ENCODE assay signal across 9 mouse cellular contexts in the genomic region with DNA sequence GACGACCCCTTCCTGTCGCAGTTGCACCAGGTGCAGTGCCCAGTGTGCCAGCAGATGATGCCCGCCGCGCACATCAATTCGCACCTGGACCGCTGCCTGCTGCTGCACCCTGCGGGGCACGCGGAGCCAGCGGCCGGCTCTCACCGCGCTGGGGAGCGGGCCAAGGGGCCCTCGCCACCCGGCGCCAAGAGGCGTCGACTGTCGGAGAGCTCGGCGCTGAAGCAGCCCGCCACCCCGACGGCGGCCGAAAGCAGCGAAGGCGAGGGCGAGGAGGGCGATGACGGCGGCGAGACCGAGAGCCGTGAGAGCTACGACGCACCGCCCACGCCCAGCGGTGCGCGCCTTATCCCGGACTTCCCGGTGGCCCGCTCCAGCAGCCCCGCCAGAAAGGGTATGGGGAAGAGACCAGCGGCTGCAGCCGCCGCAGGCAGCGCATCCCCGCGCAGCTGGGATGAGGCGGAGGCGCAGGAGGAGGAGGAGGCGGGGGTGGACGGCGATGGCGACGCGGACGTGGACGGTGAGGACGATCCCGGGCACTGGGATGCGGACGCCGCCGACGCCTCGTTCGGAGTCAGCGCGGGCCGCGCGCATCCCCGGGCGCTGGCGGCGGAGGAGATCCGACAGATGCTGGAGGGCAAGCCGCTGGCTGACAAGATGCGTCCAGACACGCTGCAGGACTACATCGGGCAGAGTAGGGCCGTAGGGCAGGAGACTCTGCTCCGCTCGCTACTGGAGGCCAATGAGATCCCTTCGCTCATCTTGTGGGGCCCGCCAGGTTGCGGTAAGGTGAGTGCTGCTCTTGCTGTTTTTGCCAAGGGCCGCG. TPM values are rescaled to one million over a fixed set of nuclear protein-coding genes. Genes with fewer than 3 reads are reported as not detected.
A peak's percentile ranks its signal among the peaks of the same experiment; 100 is the strongest.
DNase-seq lines count a peak whose midpoint lies in the region; ATAC-seq and TF ChIP-seq lines count a peak whose summit lies in the region.
"Had no signal": no experiment of that assay in that cellular context is flagged by ENCODE, and none has a peak within 500 bp of the region (broad histone marks: within the 10 kb centered on the region; RNA-seq: fewer than 3 reads in every experiment).

TSS of gene D930007J09Rik (minus strand) at position 591 of the 823 bp plus-strand sequence.

- under 1% methylated on average over 95 of the region's 95 CpGs for WGBS in lung, embryonic 15.5 days

- intact Hi-C loops in heart, postnatal 14 days (cut with DNase I) = no loop called here

- no peaks in the 10 kb centered on the region for H3K4me1 ChIP-seq in ES-Bruce4 (ENCODE audit: control insufficient read depth, insufficient read depth, low read length)
- peaks cover 6% of the 10 kb centered on the region; the same call in 1 of the 2 replicates for H3K4me1 ChIP-seq in bone marrow macrophage, adult 2 months (ENCODE audit: control insufficient read depth, insufficient read depth, low read length)
- peaks cover 4% of the 10 kb centered on the region; the same call in 1 of the 2 replicates for H3K4me1 ChIP-seq in embryonic fibroblast, embryonic 13.5 days (ENCODE audit: control insufficient read depth, insufficient read depth, low read length)
- H3K4me1 ChIP-seq in lung, embryonic 15.5 days = peaks cover 21% of the 10 kb centered on the region

- peak; percentile 57 to 64 for DNase-seq in heart, postnatal 14 days
- DNase-seq in layer of hippocampus, adult 8-10 months (ENCODE audit: low spot score in 2 of 2) = peak; percentile 31 to 36
- peak; percentile 34 for DNase-seq in ovary, postnatal 10 days (ENCODE audit: low spot score)
- DNase-seq in thymus, postnatal 10 days (ENCODE audit: low spot score in 2 of 2) = peak; percentile 30 to 49

- H3K9ac ChIP-seq in ES-Bruce4 (ENCODE audit: low read depth, poor library complexity, severe bottlenecking) = peak within 1 kb of the TSS; percentile 74
- peak within 1 kb of the TSS; percentile 79 for H3K9ac ChIP-seq in lung, embryonic 15.5 days

- no peak for TF ChIP-seq EP300 in ES-Bruce4 (IDR thresholded peaks at IDR 0.05; ENCODE audit: insufficient read depth, low read depth, low read length)

- H3K27ac ChIP-seq in ES-Bruce4 (ENCODE audit: insufficient read depth, low read length) = no peak within 1 kb of the TSS
- H3K27ac ChIP-seq in bone marrow macrophage, adult 2 months (ENCODE audit: insufficient read depth, low read depth, low read length) = no peak within 1 kb of the TSS
- H3K27ac ChIP-seq in embryonic fibroblast, embryonic 13.5 days (ENCODE audit: insufficient read depth, low read length) = 0 out of 2 replicates have a peak within 1 kb of the TSS, but pooled peaks have one; percentile 19
- H3K27ac ChIP-seq in lung, embryonic 15.5 days = peak within 1 kb of the TSS; percentile 49

- peak within 1 kb of the TSS; percentile 84 for H3K4me3 ChIP-seq in ES-Bruce4 (ENCODE audit: low read depth, low read length)
- peak within 1 kb of the TSS; percentile 91 for H3K4me3 ChIP-seq in bone marrow macrophage, adult 2 months (ENCODE audit: insufficient read depth, low read length)
- peak within 1 kb of the TSS; percentile 63 for H3K4me3 ChIP-seq in embryonic fibroblast, embryonic 13.5 days (ENCODE audit: insufficient read depth, low read length)
- peak within 1 kb of the TSS; percentile 83 for H3K4me3 ChIP-seq in lung, embryonic 15.5 days

- TF ChIP-seq POLR2A in ES-Bruce4 (IDR thresholded peaks at IDR 0.05; ENCODE audit: insufficient read depth, low read length) = no peak
- no peak for TF ChIP-seq POLR2A in bone marrow macrophage, adult 2 months (IDR thresholded peaks at IDR 0.05; ENCODE audit: borderline replicate concordance, low read depth, low read length)
- no peak for TF ChIP-seq POLR2A in embryonic fibroblast, embryonic 13.5 days (IDR thresholded peaks at IDR 0.05; ENCODE audit: low read depth, low read length)

- no peak for TF ChIP-seq CTCF in ES-Bruce4 (IDR thresholded peaks at IDR 0.05; ENCODE audit: low read depth, low read length)
- no peak for TF ChIP-seq CTCF in bone marrow macrophage, adult 2 months (IDR thresholded peaks at IDR 0.05; ENCODE audit: low read depth, low read length)
- no peak for TF ChIP-seq CTCF in embryonic fibroblast, embryonic 13.5 days (IDR thresholded peaks at IDR 0.05; ENCODE audit: borderline replicate concordance, insufficient read depth, low read length)

- peaks cover 1% of the 10 kb centered on the region; the same call in 1 of the 2 replicates for H3K27me3 ChIP-seq in ES-Bruce4 (ENCODE audit: control insufficient read depth, insufficient read depth, low read length, poor library complexity, severe bottlenecking)
- H3K27me3 ChIP-seq in lung, embryonic 15.5 days = no peaks in the 10 kb centered on the region

- peak; percentile 63 for ATAC-seq in lung, embryonic 15.5 days (ENCODE audit: borderline replicate concordance, extremely low read depth, low FRiP score, low TSS enrichment)

- no peaks in the 10 kb centered on the region for H3K9me3 ChIP-seq in ES-Bruce4 (replicated peaks; ENCODE audit: control insufficient read depth, insufficient read depth, low read length, poor library complexity, severe bottlenecking)
- no peaks in the 10 kb centered on the region for H3K9me3 ChIP-seq in lung, embryonic 15.5 days

- peak within 1 kb of the TSS; percentile 90 for H3K4me2 ChIP-seq in lung, embryonic 15.5 days

- H3K36me3 ChIP-seq in ES-Bruce4 (ENCODE audit: control insufficient read depth, insufficient read depth, low read length, poor library complexity, severe bottlenecking) = peaks cover 6% of the 10 kb centered on the region
- peaks cover 12% of the 10 kb centered on the region for H3K36me3 ChIP-seq in lung, embryonic 15.5 days

RNA-seq across cellular contexts. Expression of gene D930007J09Rik, which starts in this region (rescaled TPM):
- polyA plus RNA-seq in ES-Bruce4 (2011; ENCODE audit: insufficient read depth, insufficient read length, low read depth, missing spikeins) = not detected in 2 replicates
- not detected in 2 replicates for polyA plus RNA-seq in bone marrow macrophage, adult 2 months (2012; ENCODE audit: insufficient read depth, insufficient read length, missing spikeins)
- not detected in 2 replicates for polyA plus RNA-seq in embryonic fibroblast, embryonic 13.5 days (2011; ENCODE audit: insufficient read length, low read depth, missing spikeins)
- under 1 TPM in 1 of 2 experiments, not detected in 1; 0.86 TPM for total RNA-seq in heart, postnatal 14 days (2021)
- 1 to 10 TPM in 2 of 4 experiments, not detected in 2; 1.3 to 1.6 TPM for total RNA-seq in layer of hippocampus, adult 8-10 months (2022)
- polyA plus RNA-seq in lung, embryonic 15.5 days (2015; fragmentation: Nextera tagmentation; extraction: Ambion mirVana) = not detected in 2 replicates
- total RNA-seq: gastrocnemius, postnatal 36 days had no signal

Comparison
In these comparisons a context has a peak if more than half of its experiments do, and no peak if none do; other contexts are left out.
1. Peak in DNase-seq in heart, postnatal 14 days; RNA of the gene not detected or under 1 TPM.
2. Peak in ATAC-seq, H3K4me3 ChIP-seq, H3K27ac ChIP-seq, H3K9ac ChIP-seq and H3K4me2 ChIP-seq in lung, embryonic 15.5 days; RNA of the gene not detected or under 1 TPM.